In genomic region chr3:39609937-39610336, GRCm38 (mm10) we compare ENCODE assay signal across 13 mouse cellular contexts.
DNase-seq lines count a peak whose midpoint lies in the region; ATAC-seq lines count a peak whose summit lies in the region.
"Had no signal": no experiment of that assay in that cellular context is flagged by ENCODE, and none has a peak within 500 bp of the region (broad histone marks: within the 10 kb centered on the region; RNA-seq: fewer than 3 reads in every experiment).

No protein-coding gene starts in this region.

- H3K9ac ChIP-seq in hindbrain, embryonic 15.5 days = no peak overlapping the region
- H3K9ac ChIP-seq: liver, embryonic 13.5 days had no signal

- WGBS in hindbrain, embryonic 15.5 days = 40% methylated on average over 3 of the region's 3 CpGs

- no peak overlapping the region for H3K4me2 ChIP-seq in hindbrain, embryonic 15.5 days
- H3K4me2 ChIP-seq: liver, embryonic 13.5 days had no signal

- ATAC-seq in hindbrain, embryonic 15.5 days (ENCODE audit: low FRiP score, low read depth) = peak; percentile 63; the same call in 1 of the 2 replicates
- ATAC-seq: lung, postnatal 0 days had no signal

- H3K27me3 ChIP-seq in hindbrain, embryonic 15.5 days = no peaks in the 10 kb centered on the region
- H3K27me3 ChIP-seq: liver, embryonic 13.5 days had no signal

- no peaks in the 10 kb centered on the region for H3K36me3 ChIP-seq in hindbrain, embryonic 15.5 days
- H3K36me3 ChIP-seq: liver, embryonic 13.5 days had no signal

- no peak overlapping the region for H3K27ac ChIP-seq in hindbrain, embryonic 15.5 days (replicated peaks)
- H3K27ac ChIP-seq: liver, embryonic 13.5 days had no signal

- H3K4me1 ChIP-seq in hindbrain, embryonic 15.5 days (replicated peaks) = no peaks in the 10 kb centered on the region
- H3K4me1 ChIP-seq: liver, embryonic 13.5 days had no signal

- DNase-seq in left cerebral cortex, postnatal 4 days = peak; percentile 32
- no peak for DNase-seq in left cerebral cortex, postnatal 14 days (ENCODE audit: low spot score in 2 of 2)
- DNase-seq in embryo, embryonic 11 days = peak; percentile 55
- peak; percentile 70 for DNase-seq in mesoderm, embryonic 11.5 days (ENCODE audit: low read depth, low spot score)
- DNase-seq in spleen, postnatal 14 days (ENCODE audit: low spot score in 2 of 2) = no peak
- no peak for DNase-seq in kidney, adult 18-20 months
- DNase-seq: adrenal gland, postnatal 10 days; cerebellum, postnatal 14 days; kidney, adult 8-10 months; liver, embryonic 13.5 days; thymus, adult 2 months had no signal

- intact Hi-C loops in left cerebral cortex, postnatal 4 days (cut with DNase I) = no loop called here
- intact Hi-C loops in left cerebral cortex, postnatal 14 days (cut with DNase I) = no loop called here

- no peaks in the 10 kb centered on the region for H3K9me3 ChIP-seq in hindbrain, embryonic 15.5 days
- H3K9me3 ChIP-seq: liver, embryonic 13.5 days had no signal

- no peak overlapping the region for H3K4me3 ChIP-seq in hindbrain, embryonic 15.5 days
- H3K4me3 ChIP-seq: liver, embryonic 13.5 days had no signal

Comparison
In these comparisons a context has a peak if more than half of its experiments do, and no peak if none do; other contexts are left out.
1. DNase-seq: peak in left cerebral cortex, postnatal 4 days (single experiment), embryo, embryonic 11 days (single experiment) and mesoderm, embryonic 11.5 days (single experiment); none in left cerebral cortex, postnatal 14 days (0 of 2), spleen, postnatal 14 days (0 of 2) and kidney, adult 18-20 months (single experiment).